Comparison of ENCODE assay signal across 9 mouse cellular contexts in genomic region chr5:104982535-104982934, GRCm38 (mm10). TPM values are rescaled to one million over a fixed set of nuclear protein-coding genes. Genes with fewer than 3 reads are reported as not detected.
DNase-seq lines count a peak whose midpoint lies in the region; ATAC-seq and TF ChIP-seq lines count a peak whose summit lies in the region.
"Had no signal": no experiment of that assay in that cellular context is flagged by ENCODE, and none has a peak within 500 bp of the region (broad histone marks: within the 10 kb centered on the region; RNA-seq: fewer than 3 reads in every experiment).

Gene Abcg3, minus strand, starts transcription at chr5:104982718.

- no peak within 1 kb of the TSS for H3K9ac ChIP-seq in CH12.LX (ENCODE audit: insufficient read depth, low read depth)
- H3K9ac ChIP-seq in limb, embryonic 13.5 days, result no peak within 1 kb of the TSS

- in situ Hi-C loops in CH12.LX (cut with MboI; ENCODE audit: low pct_ligation_motif_present, low pct_unique_long_range_greater_than_20kb, low sequenced_read_pairs), result loop anchor here (25.0 kb wide), 1 partner anchor 330 kb away; no protein-coding TSS in a partner anchor

- ATAC-seq in limb, embryonic 13.5 days (ENCODE audit: low FRiP score, low read depth), result no peak
- ATAC-seq in neutrophil, adult 5-6 weeks (ENCODE audit: extremely low read depth, insufficient number of reproducible peaks, low FRiP score, poor library complexity, severe bottlenecking), result peak; percentile 72
- ATAC-seq in cerebellum, adult (ENCODE audit: insufficient number of reproducible peaks, low FRiP score, low TSS enrichment), result no peak

- H3K36me3 ChIP-seq in CH12.LX (replicated peaks in 1 of 2; ENCODE audit: control insufficient read depth in 1 of 2, insufficient read depth in 1 of 2, low read length in 1 of 2), result no peaks in the 10 kb centered on the region
- H3K36me3 ChIP-seq in limb, embryonic 13.5 days, result no peaks in the 10 kb centered on the region
- H3K36me3 ChIP-seq: G1E had no signal

- TF ChIP-seq RAD21 in CH12.LX (IDR thresholded peaks at IDR 0.05; ENCODE audit: low read depth, low read length), result no peak

- H3K4me2 ChIP-seq in CH12.LX (ENCODE audit: insufficient read depth, low read depth, poor library complexity, severe bottlenecking), result peak within 1 kb of the TSS; percentile 24
- H3K4me2 ChIP-seq in limb, embryonic 13.5 days (replicated peaks), result peak within 1 kb of the TSS; percentile 50

- no peaks in the 10 kb centered on the region for H3K9me3 ChIP-seq in CH12.LX (replicated peaks; ENCODE audit: low read length)
- no peaks in the 10 kb centered on the region for H3K9me3 ChIP-seq in limb, embryonic 13.5 days

- intact Hi-C loops in gastrocnemius, adult 2 months (cut with DNase I), result loop anchor here (10.0 kb wide), 1 partner anchor 162 kb away; no protein-coding TSS in a partner anchor

- peaks cover 3 to 18% of the 10 kb centered on the region in 2 experiments; a peak in 2 of 4 replicates for H3K4me1 ChIP-seq in CH12.LX (ENCODE audit: control insufficient read depth in 1 of 2, insufficient read depth in 2 of 2)
- H3K4me1 ChIP-seq in limb, embryonic 13.5 days, result no peaks in the 10 kb centered on the region

- dilution Hi-C loops in CH12.LX (cut with MboI; ENCODE audit: extremely low pct_ligation_motif_present, extremely low pct_unique_long_range_greater_than_20kb, low sequenced_read_pairs), result no loop called here

- no peaks in the 10 kb centered on the region for H3K79me2 ChIP-seq in CH12.LX (replicated peaks; ENCODE audit: control insufficient read depth, extremely low read depth, insufficient read depth, poor library complexity, severe bottlenecking)

- TF ChIP-seq EP300 in CH12.LX (IDR thresholded peaks at IDR 0.05; ENCODE audit: low read length), result no peak

- no peaks in the 10 kb centered on the region for H3K27me3 ChIP-seq in CH12.LX (replicated peaks)
- no peaks in the 10 kb centered on the region for H3K27me3 ChIP-seq in limb, embryonic 13.5 days

- H3K27ac ChIP-seq in gastrocnemius, adult 2 months, result no peak within 1 kb of the TSS
- no peak within 1 kb of the TSS for H3K27ac ChIP-seq in CH12.LX (ENCODE audit: insufficient read depth, low read depth)
- no peak within 1 kb of the TSS for H3K27ac ChIP-seq in limb, embryonic 13.5 days

- no peak for TF ChIP-seq POLR2A in CH12.LX (IDR thresholded peaks at IDR 0.05; ENCODE audit: low read depth, low read length)

- no peak for TF ChIP-seq CTCF in gastrocnemius, adult 2 months (IDR thresholded peaks at IDR 0.05)
- no peak for TF ChIP-seq CTCF in CH12.LX (conservative IDR thresholded peaks at IDR 0.05 in 1 of 2, IDR thresholded peaks at IDR 0.05 in 1 of 2; ENCODE audit: low read depth in 2 of 2, low read length in 2 of 2)

- WGBS in limb, embryonic 13.5 days, result 27% methylated on average over 12 of the region's 12 CpGs

- peak; percentile 18 for DNase-seq in gastrocnemius, adult 2 months
- no peak for DNase-seq in gastrocnemius, adult 8-10 months (ENCODE audit: low spot score in 2 of 2)
- DNase-seq in CH12.LX (ENCODE audit: extremely low read depth), result no peak
- no peak for DNase-seq in natural killer cell, adult 2 months (ENCODE audit: low spot score in 2 of 2)
- no peak for DNase-seq in adrenal gland, adult 2 months

- peak within 1 kb of the TSS; percentile 46 for H3K4me3 ChIP-seq in gastrocnemius, adult 2 months
- no peak within 1 kb of the TSS for H3K4me3 ChIP-seq in CH12.LX (replicated peaks in 1 of 3; ENCODE audit: low read depth in 2 of 3, low read length in 2 of 3, poor library complexity in 1 of 3)
- H3K4me3 ChIP-seq in limb, embryonic 13.5 days, result peak within 1 kb of the TSS; percentile 20; the same call in 1 of the 2 replicates

TF ChIP-seq in CH12.LX, 34 proteins besides CTCF, POLR2A, EP300 and RAD21:
- no peak for TF ChIP-seq ZKSCAN1 (IDR thresholded peaks at IDR 0.05; ENCODE audit: borderline replicate concordance, low read depth, low read length)
- TF ChIP-seq JUN (IDR thresholded peaks at IDR 0.05; ENCODE audit: insufficient read depth, low read depth, low read length), result no peak
- TF ChIP-seq BHLHE40 (IDR thresholded peaks at IDR 0.05; ENCODE audit: low read depth, low read length), result no peak
- no peak for TF ChIP-seq IRF4 (IDR thresholded peaks at IDR 0.05; ENCODE audit: low read depth, low read length)
- TF ChIP-seq ELF1 (IDR thresholded peaks at IDR 0.05; ENCODE audit: low read depth, low read length), result no peak

RNA-seq across cellular contexts. Expression of gene Abcg3, which starts in this region (rescaled TPM):
- total RNA-seq in gastrocnemius, adult 2 months (2021), result under 1 TPM in 1 of 2 experiments, not detected in 1; 0.08 TPM
- under 1 TPM in 3 of 4 experiments, not detected in 1; 0.10 to 0.19 (median 0.11) TPM for total RNA-seq in gastrocnemius, adult 8-10 months (2022)
- not detected in 2 replicates for total RNA-seq in CH12.LX (2012; rRNA removed)
- total RNA-seq in CH12.LX (2014; rRNA removed), result not detected in 2 replicates
- polyA plus RNA-seq in CH12.LX (2012; ENCODE audit: insufficient read length, low read depth), result 0.11 TPM in 1 of 2 replicates, not detected in the other
- polyA plus RNA-seq in limb, embryonic 13.5 days (2015; fragmentation: Nextera tagmentation; extraction: Ambion mirVana), result 0.56 and 0.82 TPM in 2 replicates
- total RNA-seq in neutrophil, adult 5-6 weeks (2017), result 27.0 and 29.0 TPM in 2 replicates
- total RNA-seq in adrenal gland, adult 2 months (2021), result under 1 TPM; 0.37 to 0.73 TPM
- 0.07 and 0.13 TPM in 2 replicates for polyA plus RNA-seq in adrenal gland, adult 2 months (2012; rRNA removed)
- polyA plus RNA-seq: G1E had no signal

Comparison
In these comparisons a context has a peak if more than half of its experiments do, and no peak if none do; other contexts are left out.
1. RNA of gene Abcg3 (total RNA-seq): 27.0 to 29.0 TPM in neutrophil, adult 5-6 weeks; 0.37 to 0.73 TPM in adrenal gland, adult 2 months, 0.10 to 0.19 TPM in gastrocnemius, adult 8-10 months, 0.08 TPM in gastrocnemius, adult 2 months and not detected in CH12.LX; every median in the first group is over 10 times any median in the second.
2. Peak in DNase-seq and H3K4me3 ChIP-seq in gastrocnemius, adult 2 months; RNA of the gene not detected or under 1 TPM.